Mouse (Mus musculus): ENCODE results near the gene Ankrd27.
"Not testable (repeated sequence)": the region's sequence is repeated elsewhere in the genome, so short reads cannot be mapped to it uniquely, and the experiment has no call there.

Ankrd27 gene
- long read RNA-seq, experiment 1, full-length matches to known transcripts = 9 of 14 reads
- long read RNA-seq, experiment 1, partial matches to known transcripts = 1 of 14 reads
- long read RNA-seq, experiment 1, other reads (novel, unspliced or antisense) = 4 of 14 reads
- long read RNA-seq, experiment 2, full-length matches to known transcripts = 8 of 18 reads
- long read RNA-seq, experiment 2, partial matches to known transcripts = 4 of 18 reads
- long read RNA-seq, experiment 2, other reads (novel, unspliced or antisense) = 6 of 18 reads

DNA sequence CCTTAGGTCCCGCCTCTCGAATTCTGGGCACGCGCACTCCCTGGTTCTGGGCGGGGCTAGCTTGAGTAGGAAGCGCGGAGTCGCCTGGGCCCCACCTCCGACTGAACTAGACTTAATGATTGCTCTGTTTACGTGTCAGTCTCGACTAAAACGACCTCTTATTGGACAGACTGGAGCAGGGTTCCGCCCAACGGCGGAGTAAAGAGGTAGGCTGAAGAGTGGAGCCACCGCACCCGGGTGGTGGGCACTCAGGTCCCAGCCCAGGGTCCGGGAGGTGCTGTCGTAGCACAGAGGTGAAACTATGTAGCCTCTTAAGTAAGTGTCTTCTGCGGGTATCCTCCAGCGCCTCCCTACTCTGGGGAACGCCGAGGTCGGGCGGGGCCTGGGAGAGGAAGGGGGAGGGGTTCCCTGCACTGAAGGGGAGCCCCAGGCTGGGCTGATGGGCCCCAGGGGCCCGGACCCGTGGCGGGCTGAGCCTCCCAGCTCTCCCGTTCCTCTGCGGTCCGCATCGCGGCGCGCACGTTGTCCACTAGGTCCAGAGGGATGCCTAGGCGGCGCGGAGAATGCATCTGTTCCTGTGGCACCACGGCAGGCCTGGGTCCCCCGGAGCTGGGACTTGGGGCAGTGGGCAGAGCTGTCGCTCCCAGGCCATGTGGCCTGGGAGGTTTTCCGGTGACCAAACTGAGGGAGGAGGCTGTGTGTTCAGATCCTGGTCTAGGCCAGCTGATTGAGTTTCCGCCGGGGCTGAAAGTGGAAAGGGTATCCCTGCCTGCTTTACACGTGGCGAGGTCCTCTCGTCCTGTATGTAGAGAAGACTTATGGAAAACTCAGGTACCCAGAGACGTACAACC lies at the start of gene Ankrd27:
Gene Ankrd27 (plus strand): TSS at position 190 of the 851 bp plus-strand sequence.
- intact Hi-C loops (cut with DNase I) = no loop called here

DNA sequence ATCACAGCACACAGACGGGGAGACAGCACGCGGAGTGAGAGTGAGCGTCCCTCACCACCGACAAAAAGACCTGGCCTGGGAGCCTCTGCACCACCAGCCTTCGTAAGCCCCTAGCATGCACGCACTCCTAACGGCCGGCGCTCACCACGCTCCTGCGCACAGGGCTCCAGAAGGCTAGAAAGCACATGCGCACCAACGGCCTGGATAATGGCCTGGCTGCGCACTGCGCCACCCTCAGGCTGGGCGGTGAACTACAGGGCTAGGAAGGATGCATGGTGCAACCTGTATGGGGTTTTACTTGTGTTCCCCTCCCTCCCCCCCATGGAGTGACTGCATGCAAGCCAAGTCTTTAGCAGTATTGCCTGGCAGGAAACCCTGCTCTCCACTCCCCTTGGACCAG lies 48.5 kb upstream of the Ankrd27 start, which contains the start of gene Tdrd12:
Gene Tdrd12 (minus strand): TSS at position 184 of the 400 bp plus-strand sequence.
- intact Hi-C loops (cut with DNase I) = no loop called here

DNA sequence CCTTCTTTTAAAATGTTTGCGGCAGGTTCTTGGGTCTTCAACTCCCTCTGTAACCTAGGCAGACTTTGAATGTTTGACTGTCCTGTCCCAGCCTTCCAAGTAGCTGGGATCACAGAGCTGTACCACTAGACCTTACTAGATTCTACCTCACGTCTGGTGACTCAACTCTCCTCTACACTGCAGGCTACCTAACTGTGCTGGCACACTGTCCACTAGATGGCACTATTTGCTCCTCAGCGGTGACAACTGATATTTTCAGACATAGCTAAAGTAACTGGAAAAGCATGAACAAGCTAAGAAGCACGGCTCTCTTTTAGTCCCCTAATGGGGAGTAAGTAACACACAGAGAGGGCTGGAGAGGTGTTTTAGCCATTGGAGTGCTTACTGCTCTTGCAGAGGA lies 40.2 kb upstream of the Ankrd27 start:
- intact Hi-C loops (cut with DNase I) = no loop called here

GRCm38 (mm10) chr7:35553751-35554604 lies 32.1 kb upstream of the Ankrd27 start:
- intact Hi-C loops (cut with DNase I) = loop anchor here (2.0 kb wide), 1 partner anchor 17 kb away; no protein-coding TSS in a partner anchor

DNA sequence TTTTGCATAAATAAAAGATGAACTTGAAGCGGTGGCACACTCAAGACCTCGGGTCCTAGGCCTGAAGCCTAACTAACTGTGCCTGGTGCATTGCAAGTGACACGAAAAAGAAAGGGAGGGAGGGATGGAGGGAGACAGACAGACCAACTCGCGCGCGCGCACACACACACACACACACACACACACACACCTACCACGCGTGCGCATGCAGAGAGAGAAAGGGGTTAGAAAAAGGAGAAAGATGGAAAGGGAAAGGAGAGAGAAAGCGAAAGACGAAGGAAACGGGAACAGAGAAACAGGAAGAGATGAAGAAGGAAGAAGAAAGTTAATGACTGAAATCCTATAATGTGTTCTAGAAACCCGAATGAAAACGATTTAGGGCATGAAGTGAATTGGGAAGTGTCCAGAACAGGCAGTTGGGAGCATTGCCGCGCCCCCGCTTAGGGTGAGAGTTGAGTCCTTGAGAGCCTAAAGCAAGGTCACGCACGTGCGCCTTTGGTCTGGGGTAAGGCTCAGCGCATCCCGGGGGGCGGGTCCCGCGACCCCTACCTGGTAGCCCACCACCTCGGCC lies 31.4 kb upstream of the Ankrd27 start:
- intact Hi-C loops (cut with DNase I) = loop anchor here (2.0 kb wide), 1 partner anchor 16 kb away; no protein-coding TSS in a partner anchor

GRCm38 (mm10) chr7:35555224-35556204 lies 30.5 kb upstream of the Ankrd27 start:
- intact Hi-C loops (cut with DNase I) = loop anchor here (2.0 kb wide), 1 partner anchor 15 kb away; no protein-coding TSS in a partner anchor

GRCm38 (mm10) chr7:35556205-35556603 lies 29.8 kb upstream of the Ankrd27 start, which contains the start of gene Nudt19:
Gene Nudt19, minus strand, starts transcription at chr7:35556304.
- intact Hi-C loops (cut with DNase I) = no loop called here

DNA sequence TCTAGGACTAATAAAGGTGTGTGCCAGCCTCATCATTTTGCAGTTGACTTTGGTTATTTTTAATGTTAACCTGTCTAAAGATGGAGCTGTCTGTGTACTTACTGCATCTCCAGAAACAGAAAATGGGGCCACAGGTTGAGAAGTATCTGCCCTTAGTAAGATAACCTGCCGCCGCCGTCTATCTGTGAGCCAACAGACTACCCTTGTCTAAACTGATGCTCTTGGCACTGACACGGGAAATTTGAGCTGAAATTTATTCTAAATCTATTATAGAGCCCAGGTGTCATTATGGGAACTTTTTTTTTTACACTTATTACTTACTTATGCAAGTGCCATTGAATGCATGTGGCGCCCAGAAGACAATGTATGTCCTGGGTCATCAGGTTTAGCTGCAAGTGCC lies 29.1 kb upstream of the Ankrd27 start:
- intact Hi-C loops (cut with DNase I) = no loop called here

DNA sequence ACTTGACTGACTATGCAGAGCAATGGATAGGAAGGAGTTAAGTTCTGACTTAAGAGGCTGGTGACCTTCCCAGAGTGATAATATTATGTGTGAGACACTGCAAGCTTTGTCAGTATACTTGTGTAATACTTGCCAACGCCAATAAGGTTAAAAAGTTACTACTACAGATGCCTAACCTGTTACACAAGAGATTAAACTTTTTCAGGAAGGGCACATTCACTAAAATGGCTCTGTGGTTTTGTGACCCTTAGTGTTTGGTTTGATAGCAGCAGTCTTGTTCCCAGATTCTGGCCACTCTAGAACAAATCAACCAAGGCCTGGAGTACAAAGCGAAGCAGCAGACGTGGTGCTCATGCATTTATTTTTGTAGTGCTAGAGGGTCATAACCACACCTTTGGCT lies 28.5 kb upstream of the Ankrd27 start:
- intact Hi-C loops (cut with DNase I) = no loop called here

- intact Hi-C loops (cut with DNase I) = no loop called here
Observed at GRCm38 (mm10) chr7:35558681-35559080, 27.4 kb upstream of the Ankrd27 start.

DNA sequence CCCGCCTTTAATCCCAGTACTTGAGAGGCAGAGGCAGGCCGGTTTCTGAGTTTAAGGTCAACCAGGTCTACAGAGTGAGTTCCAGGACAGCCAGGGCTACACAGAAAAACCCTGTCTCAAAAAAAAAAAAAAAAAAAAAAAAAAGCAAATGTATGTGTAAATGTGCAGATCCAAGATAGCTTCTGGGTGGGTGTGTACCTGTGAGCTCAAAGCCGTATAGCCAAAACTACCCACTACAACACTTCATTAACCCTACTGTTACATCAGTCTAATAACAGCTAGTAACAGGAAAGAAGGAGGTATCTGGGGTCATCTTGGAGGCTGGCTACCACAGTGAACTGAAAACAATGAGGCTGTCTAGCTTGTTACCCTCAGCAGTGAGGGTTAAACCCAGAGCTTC lies 26.2 kb upstream of the Ankrd27 start:
- intact Hi-C loops (cut with DNase I) = no loop called here

DNA sequence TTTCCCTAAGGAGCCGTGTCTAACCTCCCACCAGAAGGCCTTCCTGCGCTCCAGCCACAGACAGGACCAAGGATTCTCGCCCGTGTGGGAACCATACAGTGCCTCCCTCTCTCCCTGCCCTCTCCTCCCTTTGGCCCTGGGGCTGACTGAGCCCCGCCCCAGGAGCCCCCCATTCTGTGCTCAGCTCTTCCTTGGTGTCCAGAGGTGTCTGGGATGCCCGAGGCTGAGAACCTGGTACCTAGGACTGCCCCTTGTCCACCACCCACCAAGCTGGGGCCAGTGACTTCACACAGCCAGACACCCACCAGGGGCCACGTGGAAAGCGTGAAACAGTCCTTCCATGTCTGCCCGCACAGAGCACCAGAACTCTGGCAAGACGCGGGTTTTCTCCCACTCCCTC lies 23.0 kb upstream of the Ankrd27 start:
- intact Hi-C loops (cut with DNase I) = no loop called here

GRCm38 (mm10) chr7:35564067-35564865 lies 21.8 kb upstream of the Ankrd27 start:
- intact Hi-C loops (cut with DNase I) = no loop called here

- intact Hi-C loops (cut with DNase I) = not testable (repeated sequence)
Observed at GRCm38 (mm10) chr7:35564872-35565271, 21.2 kb upstream of the Ankrd27 start.

GRCm38 (mm10) chr7:35565965-35566364 lies 20.1 kb upstream of the Ankrd27 start:
- intact Hi-C loops (cut with DNase I) = not testable (repeated sequence)

DNA sequence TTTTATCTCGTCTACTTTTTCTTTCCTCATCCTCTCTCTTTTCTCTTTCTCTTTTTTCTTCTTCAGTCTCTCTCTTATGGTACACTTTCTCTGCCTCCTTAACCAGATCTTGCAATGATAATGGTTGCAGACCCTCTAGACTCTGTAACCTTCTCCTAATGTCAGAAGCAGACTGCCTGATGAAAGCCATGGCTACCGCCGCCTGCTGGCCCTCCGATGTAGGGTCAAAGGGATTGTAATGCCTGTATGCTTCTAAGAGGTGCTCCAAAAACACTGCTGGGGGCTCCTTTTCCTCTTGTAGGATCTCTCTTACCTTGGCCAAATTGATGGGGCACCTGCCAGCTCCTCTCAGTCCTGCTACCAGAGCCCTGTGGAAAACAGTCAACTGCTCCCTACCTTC lies 16.3 kb upstream of the Ankrd27 start:
- intact Hi-C loops (cut with DNase I) = loop anchor here (2.0 kb wide), 1 partner anchor 15 kb away; no protein-coding TSS in a partner anchor

DNA sequence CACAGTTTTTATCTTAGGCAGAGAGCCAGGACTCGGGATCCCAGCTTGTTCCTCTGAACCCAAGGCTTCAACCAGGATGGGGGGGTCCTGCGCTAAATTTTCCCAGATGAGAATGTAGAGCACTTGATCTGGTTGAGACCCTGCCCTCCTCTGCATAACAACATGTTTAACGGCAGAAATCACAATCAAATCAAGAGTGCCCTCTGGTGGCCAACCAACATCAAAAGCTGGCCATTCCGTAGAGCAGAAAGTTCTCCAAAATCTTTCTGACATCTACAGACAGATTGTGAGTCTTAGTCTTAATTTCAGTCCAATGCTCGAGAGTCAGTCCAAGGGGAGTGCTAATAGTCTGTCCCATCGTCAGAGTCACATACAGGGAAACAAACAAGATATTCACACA lies 15.2 kb upstream of the Ankrd27 start:
- intact Hi-C loops (cut with DNase I) = loop anchor here (2.0 kb wide), 1 partner anchor 16 kb away; no protein-coding TSS in a partner anchor

DNA sequence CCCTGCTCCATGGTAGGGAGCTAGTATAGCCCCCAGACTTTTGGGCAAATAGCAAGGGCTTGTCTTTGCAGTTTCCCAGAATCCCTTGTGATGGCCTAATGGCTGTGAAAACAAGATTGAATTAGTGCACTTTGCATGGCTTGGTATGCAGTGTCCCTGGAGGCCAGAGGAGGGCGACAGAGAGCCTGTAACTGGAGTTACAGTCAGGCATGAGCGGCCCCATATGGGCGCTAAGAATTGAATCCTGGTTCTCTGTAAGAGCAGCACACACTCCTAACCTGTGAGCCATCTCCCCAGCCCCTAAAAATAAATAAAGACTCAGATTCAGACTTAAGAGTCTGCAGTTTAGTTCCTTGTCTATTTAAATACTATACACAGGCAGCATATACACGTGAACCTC lies 6.2 kb upstream of the Ankrd27 start:
- intact Hi-C loops (cut with DNase I) = loop anchor here (5.0 kb wide), 2 partner anchors 38 to 57 kb away; no protein-coding TSS in a partner anchor

- intact Hi-C loops (cut with DNase I) = loop anchor here (5.0 kb wide), 1 partner anchor 55 kb away; no protein-coding TSS in a partner anchor
Observed at GRCm38 (mm10) chr7:35582719-35583118, 3.3 kb upstream of the Ankrd27 start.

Measured in adrenal gland (tissue).